11 mouse cellular contexts compared by ENCODE assay signal in the genomic region with DNA sequence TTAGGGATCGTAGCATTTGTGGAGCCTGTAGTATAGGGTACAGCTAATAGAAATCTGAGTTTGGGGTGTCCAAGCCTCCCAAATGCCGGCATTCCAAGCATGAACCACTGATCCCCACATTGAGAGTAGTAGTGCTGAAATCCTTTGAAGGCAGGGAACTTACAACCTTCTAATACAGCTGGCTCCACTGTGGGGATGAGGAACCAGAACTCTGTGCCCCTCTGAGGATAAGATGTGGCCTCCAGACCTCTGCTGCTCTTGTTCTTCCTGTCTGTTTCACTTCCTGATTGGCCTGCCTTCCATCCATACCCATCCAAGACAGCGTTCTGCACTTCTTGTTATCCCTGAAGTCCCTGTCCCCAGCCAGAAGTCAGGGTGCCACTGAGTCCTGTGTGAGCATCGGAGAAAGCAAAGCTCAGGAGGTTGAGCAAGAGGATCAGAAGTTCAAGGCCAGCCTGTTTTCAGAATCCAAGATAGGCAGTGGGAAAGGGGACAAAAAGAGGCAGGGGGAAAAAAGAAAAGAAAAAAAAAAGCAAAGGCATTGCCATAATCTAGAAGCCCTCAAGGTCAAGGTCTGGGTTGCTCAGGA.
"Had no signal": no experiment of that assay in that cellular context is flagged by ENCODE, and none has a peak within 500 bp of the region (broad histone marks: within the 10 kb centered on the region; RNA-seq: fewer than 3 reads in every experiment).

No protein-coding gene starts in this region.

- ATAC-seq: intestine, postnatal 0 days; lung, postnatal 0 days; midbrain, embryonic 15.5 days had no signal

- H3K4me3 ChIP-seq: limb, embryonic 12.5 days; midbrain, embryonic 15.5 days had no signal

- H3K4me2 ChIP-seq: limb, embryonic 12.5 days; midbrain, embryonic 15.5 days had no signal

- DNase-seq: layer of hippocampus, postnatal 36 days; liver; lung, adult 2 months; lung, postnatal 4 days; right cerebral cortex, postnatal 14 days; thymus, postnatal 36 days had no signal

- H3K9me3 ChIP-seq: limb, embryonic 12.5 days; midbrain, embryonic 15.5 days had no signal

- H3K27ac ChIP-seq: limb, embryonic 12.5 days; liver, embryonic 14.5 days; midbrain, embryonic 15.5 days had no signal

- H3K9ac ChIP-seq: limb, embryonic 12.5 days; liver, embryonic 14.5 days; midbrain, embryonic 15.5 days had no signal

- H3K36me3 ChIP-seq: limb, embryonic 12.5 days; midbrain, embryonic 15.5 days had no signal
